Mouse (Mus musculus): ENCODE results near the gene Tas1r1. TPM values are rescaled to one million over a fixed set of nuclear protein-coding genes. Genes with fewer than 3 reads are reported as not detected.
A peak's percentile ranks its signal among the peaks of the same experiment; 100 is the strongest.

Tas1r1 gene
- polyA plus RNA-seq, 1 experiment from 2014 or later, result 0.59 TPM

GRCm38 (mm10) chr4:151996951-151997222, 41.5 kb downstream of the Tas1r1 start:
- Histone ChIP-seq H3K4me3 (ENCODE audit: low read length) (peak overlapping the region; percentile 98), H3K9me3 (ENCODE audit: control insufficient read depth, low read length) (no peaks in the 10 kb centered on the region), H3K4me2 (ENCODE audit: low read depth, low read length) (peak overlapping the region; percentile 68), H3K9ac (ENCODE audit: low read length) (peak overlapping the region; percentile 88), H3K36me3 (ENCODE audit: control insufficient read depth, insufficient read depth, low read length) (peaks cover 8% of the 10 kb centered on the region), H3K27ac (ENCODE audit: low read length) (peak overlapping the region; percentile 91), H3K4me1 (replicated peaks; ENCODE audit: control insufficient read depth, insufficient read depth, low read length) (peaks cover 20% of the 10 kb centered on the region), H3K27me3 (ENCODE audit: control insufficient read depth, insufficient read depth, low read depth, low read length) (no peaks in the 10 kb centered on the region)
- WGBS, result 2% methylated on average over 13 of the region's 13 CpGs
- ATAC-seq (ENCODE audit: low read depth), result no peak

GRCm38 (mm10) chr4:151996173-151996950, 42.0 kb downstream of the Tas1r1 start, which contains the start of gene Phf13:
Phf13 (minus strand) TSS chr4:151996258.
- Histone ChIP-seq H3K36me3 (ENCODE audit: control insufficient read depth, insufficient read depth, low read length) (peaks cover 14% of the 10 kb centered on the region), H3K27ac (ENCODE audit: low read length) (peak within 1 kb of the TSS; percentile 91), H3K27me3 (ENCODE audit: control insufficient read depth, insufficient read depth, low read depth, low read length) (no peaks in the 10 kb centered on the region), H3K4me2 (ENCODE audit: low read depth, low read length) (peak within 1 kb of the TSS; percentile 91), H3K9ac (ENCODE audit: low read length) (peak within 1 kb of the TSS; percentile 93), H3K4me1 (replicated peaks; ENCODE audit: control insufficient read depth, insufficient read depth, low read length) (peaks cover 20% of the 10 kb centered on the region), H3K9me3 (ENCODE audit: control insufficient read depth, low read length) (no peaks in the 10 kb centered on the region), H3K4me3 (ENCODE audit: low read length) (peak within 1 kb of the TSS; percentile 98)
- WGBS, result under 1% methylated on average over 90 of the region's 94 CpGs
- ATAC-seq (ENCODE audit: low read depth), result peak; percentile 98

DNA sequence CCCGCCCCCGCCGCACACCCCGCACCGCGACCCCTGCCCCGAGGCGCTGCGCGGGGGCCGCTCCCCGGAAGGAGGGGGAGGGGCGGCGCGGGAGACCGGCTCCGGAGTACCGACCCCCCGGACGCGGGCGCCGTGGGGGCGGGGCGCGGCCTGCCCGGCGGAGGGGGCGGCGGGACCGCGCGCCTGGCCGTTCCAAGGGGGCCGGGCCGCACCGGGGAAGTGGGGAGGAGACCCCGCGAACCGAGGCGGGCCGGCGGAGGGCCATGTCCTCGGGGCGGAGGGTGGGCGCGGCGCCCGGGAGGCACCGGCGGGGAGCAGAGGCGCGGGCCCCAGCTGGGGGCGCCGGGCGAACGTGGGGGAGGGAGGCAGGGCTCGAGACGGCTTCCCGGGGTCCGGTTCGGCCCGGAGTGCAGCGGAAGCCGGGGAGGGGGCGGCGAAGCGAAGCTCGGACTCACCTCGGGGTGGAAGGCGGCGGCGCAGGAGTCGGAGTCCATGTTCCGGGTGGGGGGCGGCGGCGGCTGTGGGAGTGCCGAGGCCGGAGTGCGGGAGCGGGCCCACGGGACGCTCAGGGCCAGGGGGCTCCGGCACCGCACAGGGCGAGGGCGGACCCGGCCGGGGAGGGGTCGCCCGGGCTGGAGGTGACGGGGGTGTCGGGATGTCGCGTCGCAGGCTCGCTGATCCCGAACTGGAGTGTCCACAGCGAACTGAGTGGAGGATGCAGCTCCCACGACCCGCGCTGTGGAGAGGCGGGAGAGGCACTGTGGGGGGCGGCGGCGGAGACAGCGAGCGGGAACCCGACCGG, 42.8 kb downstream of the Tas1r1 start:
- no peaks in the 10 kb centered on the region for H3K27me3 ChIP-seq (ENCODE audit: control insufficient read depth, insufficient read depth, low read depth, low read length)
- H3K4me3 ChIP-seq (ENCODE audit: low read length), result peak overlapping the region; percentile 98
- H3K36me3 ChIP-seq (ENCODE audit: control insufficient read depth, insufficient read depth, low read length), result peaks cover 22% of the 10 kb centered on the region
- WGBS, result under 1% methylated on average over 65 of the region's 111 CpGs
- H3K4me1 ChIP-seq (replicated peaks; ENCODE audit: control insufficient read depth, insufficient read depth, low read length), result peaks cover 20% of the 10 kb centered on the region
- peak overlapping the region; percentile 91 for H3K4me2 ChIP-seq (ENCODE audit: low read depth, low read length)
- H3K9me3 ChIP-seq (ENCODE audit: control insufficient read depth, low read length), result no peaks in the 10 kb centered on the region
- peak overlapping the region; percentile 80 for H3K27ac ChIP-seq (ENCODE audit: low read length)
- peak; percentile 29 for ATAC-seq (ENCODE audit: low read depth)
- H3K9ac ChIP-seq (ENCODE audit: low read length), result peak overlapping the region; percentile 93

- WGBS, result 1% methylated on average over 60 of the region's 61 CpGs
- no peak for ATAC-seq (ENCODE audit: low read depth)
These were observed 43.9 kb downstream of the Tas1r1 start for GRCm38 (mm10) chr4:151994228-151995171.

GRCm38 (mm10) chr4:151993035-151993434, 45.3 kb downstream of the Tas1r1 start:
- peaks cover 24% of the 10 kb centered on the region for H3K4me1 ChIP-seq (replicated peaks; ENCODE audit: control insufficient read depth, insufficient read depth, low read length)
- H3K4me2 ChIP-seq (ENCODE audit: low read depth, low read length), result no peak overlapping the region
- no peak overlapping the region for H3K4me3 ChIP-seq (ENCODE audit: low read length)
- H3K9me3 ChIP-seq (ENCODE audit: control insufficient read depth, low read length), result no peaks in the 10 kb centered on the region
- H3K9ac ChIP-seq (ENCODE audit: low read length), result no peak overlapping the region
- H3K36me3 ChIP-seq (ENCODE audit: control insufficient read depth, insufficient read depth, low read length), result peaks cover 25% of the 10 kb centered on the region
- no peak for ATAC-seq (ENCODE audit: low read depth)
- 36% methylated on average over 6 of the region's 6 CpGs for WGBS
- H3K27me3 ChIP-seq (ENCODE audit: control insufficient read depth, insufficient read depth, low read depth, low read length), result no peaks in the 10 kb centered on the region
- no peak overlapping the region for H3K27ac ChIP-seq (ENCODE audit: low read length)

More at GRCm38 (mm10) chr4:151994228-151995171, 43.9 kb downstream of the Tas1r1 start:
- Histone ChIP-seq H3K27ac (ENCODE audit: low read length) (peak overlapping the region; percentile 80), H3K4me3 (ENCODE audit: low read length) (peak overlapping the region; percentile 98), H3K4me2 (ENCODE audit: low read depth, low read length) (peak overlapping the region; percentile 91), H3K36me3 (ENCODE audit: control insufficient read depth, insufficient read depth, low read length) (peaks cover 25% of the 10 kb centered on the region), H3K4me1 (replicated peaks; ENCODE audit: control insufficient read depth, insufficient read depth, low read length) (peaks cover 20% of the 10 kb centered on the region), H3K9ac (ENCODE audit: low read length) (peak overlapping the region; percentile 93), H3K27me3 (ENCODE audit: control insufficient read depth, insufficient read depth, low read depth, low read length) (no peaks in the 10 kb centered on the region), H3K9me3 (ENCODE audit: control insufficient read depth, low read length) (no peaks in the 10 kb centered on the region)

GRCm38 (mm10) chr4:151992091-151992490, 46.3 kb downstream of the Tas1r1 start:
- H3K36me3 ChIP-seq (ENCODE audit: control insufficient read depth, insufficient read depth, low read length), result peaks cover 25% of the 10 kb centered on the region
- 87% methylated on average over 9 of the region's 9 CpGs for WGBS
- peaks cover 24% of the 10 kb centered on the region for H3K4me1 ChIP-seq (replicated peaks; ENCODE audit: control insufficient read depth, insufficient read depth, low read length)
- no peak overlapping the region for H3K27ac ChIP-seq (ENCODE audit: low read length)
- no peaks in the 10 kb centered on the region for H3K9me3 ChIP-seq (ENCODE audit: control insufficient read depth, low read length)
- H3K4me3 ChIP-seq (ENCODE audit: low read length), result no peak overlapping the region
- H3K27me3 ChIP-seq (ENCODE audit: control insufficient read depth, insufficient read depth, low read depth, low read length), result no peaks in the 10 kb centered on the region
- no peak overlapping the region for H3K9ac ChIP-seq (ENCODE audit: low read length)
- no peak overlapping the region for H3K4me2 ChIP-seq (ENCODE audit: low read depth, low read length)
- no peak for ATAC-seq (ENCODE audit: low read depth)

- Histone ChIP-seq H3K4me1 (replicated peaks; ENCODE audit: control insufficient read depth, insufficient read depth, low read length) (peaks cover 24% of the 10 kb centered on the region), H3K9me3 (ENCODE audit: control insufficient read depth, low read length) (no peaks in the 10 kb centered on the region), H3K4me2 (ENCODE audit: low read depth, low read length) (peak overlapping the region; percentile 86), H3K27me3 (ENCODE audit: control insufficient read depth, insufficient read depth, low read depth, low read length) (no peaks in the 10 kb centered on the region), H3K9ac (ENCODE audit: low read length) (peak overlapping the region; percentile 94), H3K36me3 (ENCODE audit: control insufficient read depth, insufficient read depth, low read length) (peaks cover 27% of the 10 kb centered on the region), H3K27ac (ENCODE audit: low read length) (peak overlapping the region; percentile 81), H3K4me3 (ENCODE audit: low read length) (peak overlapping the region; percentile 92)
- 29% methylated on average over 6 of the region's 6 CpGs for WGBS
- peak; percentile 9; the same call in 1 of the 2 replicates for ATAC-seq (ENCODE audit: low read depth)
These were observed 49.3 kb downstream of the Tas1r1 start for GRCm38 (mm10) chr4:151989110-151989488.

DNA sequence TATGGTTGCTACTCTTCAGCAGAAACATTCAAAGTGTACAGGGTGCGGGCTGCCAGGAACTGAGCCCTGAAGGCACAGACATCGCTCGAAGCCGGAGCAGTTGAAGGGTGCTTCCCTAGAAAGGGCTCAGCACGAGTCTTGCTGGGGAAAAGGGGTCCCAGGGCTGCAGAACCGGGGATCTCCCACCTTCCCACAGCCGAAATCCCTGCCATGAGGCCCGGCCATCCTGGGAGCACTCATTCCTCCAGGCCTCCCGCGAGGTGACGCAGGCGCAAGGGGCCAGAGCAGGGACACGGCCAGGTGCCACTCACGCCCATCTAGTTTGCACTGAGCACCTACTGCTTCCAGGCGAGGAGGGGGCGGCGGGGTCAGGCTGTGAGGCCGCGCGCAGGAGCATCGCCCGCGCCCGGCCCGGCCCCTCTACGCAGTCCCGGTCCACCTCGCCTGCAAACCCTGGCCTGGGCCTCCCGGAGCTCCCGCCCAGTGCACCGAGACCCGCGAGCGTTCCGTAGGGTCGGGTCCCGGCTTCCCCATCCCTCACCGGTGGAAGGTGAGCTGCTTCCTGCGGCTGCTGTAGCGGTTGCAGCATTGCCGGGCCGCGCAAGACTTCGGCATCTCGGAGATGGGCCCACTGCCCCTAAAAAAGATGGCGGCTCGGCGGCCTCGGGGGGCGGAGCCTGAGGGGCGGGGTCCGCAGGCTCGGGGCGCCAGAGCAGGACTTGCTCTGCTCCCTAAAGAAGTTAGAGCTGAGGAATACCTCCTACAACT, 49.8 kb downstream of the Tas1r1 start, which contains the start of gene Thap3:
Thap3 (minus strand) TSS at position 656 of the 768 bp plus-strand sequence.
- Histone ChIP-seq H3K9ac (ENCODE audit: low read length) (peak within 1 kb of the TSS; percentile 94), H3K4me2 (ENCODE audit: low read depth, low read length) (peak within 1 kb of the TSS; percentile 86), H3K27me3 (ENCODE audit: control insufficient read depth, insufficient read depth, low read depth, low read length) (no peaks in the 10 kb centered on the region), H3K27ac (ENCODE audit: low read length) (peak within 1 kb of the TSS; percentile 81), H3K9me3 (ENCODE audit: control insufficient read depth, low read length) (no peaks in the 10 kb centered on the region), H3K4me1 (replicated peaks; ENCODE audit: control insufficient read depth, insufficient read depth, low read length) (peaks cover 19% of the 10 kb centered on the region), H3K36me3 (ENCODE audit: control insufficient read depth, insufficient read depth, low read length) (peaks cover 27% of the 10 kb centered on the region), H3K4me3 (ENCODE audit: low read length) (peak within 1 kb of the TSS; percentile 92)
- under 1% methylated on average over 45 of the region's 54 CpGs for WGBS
- peak; percentile 77 for ATAC-seq (ENCODE audit: low read depth)

Data from lung, embryonic 16.5 days (tissue).